Mouse (Mus musculus) C2C12 (cell line): Measurements from ENCODE around the gene Espn.

Source experiments
- CTCF ChIP-seq: IDR thresholded peaks from one replicate; pipeline ENCODE4 v1.5.1; 2011; ENCODE audit not compliant: control insufficient read depth, insufficient read depth, insufficient read length
- USF1 ChIP-seq: IDR thresholded peaks from one replicate; pipeline ENCODE4 v1.6.1; 2011; ENCODE audit warnings: low read depth, mild to moderate bottlenecking, control low read depth, moderate library complexity

- TF ChIP-seq CTCF (no peak), USF1 (no peak)
These were observed 30.0 kb upstream of the Espn start for GRCm38 (mm10) chr4:152182205-152182604.
